Mouse (Mus musculus) liver, embryonic 12.5 days (tissue): Measurements from ENCODE around the gene 4931406P16Rik. TPM values are rescaled to one million over a fixed set of nuclear protein-coding genes. Genes with fewer than 3 reads are reported as not detected.
"Not testable (repeated sequence)": the region's sequence is repeated elsewhere in the genome, so short reads cannot be mapped to it uniquely, and the experiment has no call there.

Source experiments
- ATAC-seq: fragments of 200-750 bp; cut with Nextera tagmentation; 2 replicates; pipeline ENCODE4 v1.8.0; 2017; ENCODE audit warnings: moderate number of reproducible peaks, mild to moderate bottlenecking, moderate library complexity
- H3K27ac ChIP-seq: fragments of 300-500 bp; sonication (generic); 2 replicates; pipeline ENCODE4 v1.5.1; 2016; ENCODE audit warnings: mild to moderate bottlenecking
- H3K27me3 ChIP-seq: fragments of 300-500 bp; sonication (generic); replicated peaks from 2 replicates; pipeline ENCODE4 v1.6.1; 2016; ENCODE audit warnings: mild to moderate bottlenecking, moderate library complexity
- H3K36me3 ChIP-seq: fragments of 300-500 bp; sonication (generic); 2 replicates; pipeline ENCODE4 v1.6.1; 2016; ENCODE audit warnings: mild to moderate bottlenecking, moderate library complexity
- H3K4me1 ChIP-seq: fragments of 300-500 bp; sonication (generic); 2 replicates; pipeline ENCODE4 v1.6.1; 2016
- H3K4me2 ChIP-seq: fragments of 300-500 bp; sonication (generic); 2 replicates; pipeline ENCODE4 v1.6.1; 2016; ENCODE audit warnings: mild to moderate bottlenecking, moderate library complexity
- H3K4me3 ChIP-seq: fragments of 300-500 bp; sonication (generic); 2 replicates; pipeline ENCODE4 v1.5.1; 2016; ENCODE audit warnings: mild to moderate bottlenecking, moderate library complexity
- H3K9ac ChIP-seq: fragments of 300-500 bp; sonication (generic); 2 replicates; pipeline ENCODE4 v1.6.1; 2016; ENCODE audit warnings: mild to moderate bottlenecking, moderate library complexity
- H3K9me3 ChIP-seq: fragments of 300-500 bp; sonication (generic); replicated peaks from 2 replicates; pipeline ENCODE4 v1.6.1; 2016; ENCODE audit warnings: mild to moderate bottlenecking, moderate library complexity
- WGBS: fragments of 180-500 bp; shearing (Covaris S2); methylation state at CpG from one replicate; pipeline ENCODE4 v1.1.7; 2016; ENCODE audit not compliant: insufficient replicate concordance; 5-methylcytosine and 5-hydroxymethylcytosine counted together
- polyA plus RNA-seq: library from polyadenylated mRNA; unstranded; fragments of >200 nt; fragmentation: Nextera tagmentation; extraction: Ambion mirVana; gene quantifications from 2 replicates; pipeline ENCODE4 v1.2.1, GENCODE M21; 2016

Gene 4931406P16Rik
- polyA plus RNA-seq, 1 experiment from 2014 or later, result 19.6 TPM

DNA sequence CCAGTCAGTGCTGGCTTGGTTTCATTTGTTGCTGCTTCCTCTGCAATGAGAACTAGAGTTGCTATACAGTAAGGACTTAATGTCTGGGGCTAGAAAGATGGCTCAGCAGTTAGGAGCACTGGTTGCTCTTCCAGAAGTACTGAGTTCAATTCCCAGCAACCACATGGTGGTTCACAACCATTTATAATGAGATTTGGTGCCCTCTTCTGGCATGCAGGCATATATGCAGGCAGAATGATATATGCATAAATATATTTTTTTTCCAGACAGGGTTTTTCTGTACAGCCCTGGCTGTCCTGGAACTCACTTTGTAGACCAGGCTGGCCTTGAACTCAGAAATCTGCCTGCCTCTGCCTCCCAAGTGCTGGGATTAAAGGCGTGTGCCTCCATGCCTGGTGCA is 23.2 kb upstream of the 4931406P16Rik start:
- Histone ChIP-seq H3K4me1 (peaks cover 16% of the 10 kb centered on the region; the same call in 1 of the 2 replicates), H3K36me3 (peaks cover 28% of the 10 kb centered on the region)
- not testable (repeated sequence) for H3K9ac ChIP-seq, ATAC-seq, H3K27me3 ChIP-seq, H3K27ac ChIP-seq, H3K4me2 ChIP-seq, H3K9me3 ChIP-seq, H3K4me3 ChIP-seq
- 84% methylated on average over 1 of the region's 1 CpGs for WGBS

DNA sequence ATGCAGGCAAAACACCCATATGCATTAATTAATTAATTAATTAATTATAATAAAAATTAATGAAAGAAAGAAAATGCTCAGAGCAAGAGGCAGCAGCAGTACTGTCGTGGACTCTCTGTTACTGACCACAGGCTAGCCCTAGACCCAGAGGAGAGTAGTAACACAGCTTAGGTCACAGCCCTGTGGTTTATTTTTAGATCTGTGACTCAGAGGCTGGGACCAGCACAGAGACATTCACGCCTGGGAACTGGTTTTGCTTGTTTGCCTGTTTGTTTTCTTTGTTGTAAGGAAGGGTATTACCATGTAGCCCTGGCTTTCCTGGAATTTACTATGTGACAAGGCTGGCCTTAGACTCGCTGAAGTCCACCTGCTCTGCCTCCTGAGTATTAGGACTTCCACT is 14.1 kb upstream of the 4931406P16Rik start:
- H3K27me3 ChIP-seq, result no peaks in the 10 kb centered on the region
- no peak overlapping the region for H3K4me2 ChIP-seq
- H3K36me3 ChIP-seq, result no peaks in the 10 kb centered on the region
- H3K27ac ChIP-seq, result no peak overlapping the region
- WGBS, result 29% methylated on average over 3 of the region's 3 CpGs
- H3K9ac ChIP-seq, result no peak overlapping the region
- H3K9me3 ChIP-seq, result 0 out of 2 replicates have a peak, but pooled peaks cover 5% of the 10 kb centered on the region
- peaks cover 8% of the 10 kb centered on the region for H3K4me1 ChIP-seq
- no peak overlapping the region for H3K4me3 ChIP-seq
- ATAC-seq, result no peak

DNA sequence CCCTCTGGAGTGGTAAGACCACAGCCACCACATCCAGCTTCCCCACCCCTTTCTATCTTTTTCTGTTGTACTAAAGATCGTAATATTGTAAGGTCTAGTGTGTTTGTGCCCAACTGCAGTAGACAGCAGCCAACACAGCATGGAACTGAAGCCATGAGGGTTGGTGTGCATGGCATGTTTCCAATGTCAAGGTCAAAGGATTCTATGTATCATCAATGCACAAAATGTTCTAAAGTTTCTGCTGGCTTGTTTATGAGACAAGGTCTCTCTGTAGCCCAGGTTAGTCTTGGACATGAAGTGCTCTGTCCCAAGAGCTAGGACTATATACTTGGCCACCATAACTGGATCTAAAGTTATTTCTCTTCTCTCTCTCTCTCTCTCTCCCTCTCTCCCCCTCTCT is 11.5 kb upstream of the 4931406P16Rik start:
- H3K4me1 ChIP-seq, result no peaks in the 10 kb centered on the region
- no peak overlapping the region for H3K4me2 ChIP-seq
- WGBS, result 78% methylated on average over 1 of the region's 1 CpGs
- no peak overlapping the region for H3K4me3 ChIP-seq
- H3K36me3 ChIP-seq, result no peaks in the 10 kb centered on the region
- H3K27ac ChIP-seq, result no peak overlapping the region
- H3K27me3 ChIP-seq, result no peaks in the 10 kb centered on the region
- ATAC-seq, result no peak
- H3K9ac ChIP-seq, result no peak overlapping the region
- H3K9me3 ChIP-seq, result 0 out of 2 replicates have a peak, but pooled peaks cover 5% of the 10 kb centered on the region

DNA sequence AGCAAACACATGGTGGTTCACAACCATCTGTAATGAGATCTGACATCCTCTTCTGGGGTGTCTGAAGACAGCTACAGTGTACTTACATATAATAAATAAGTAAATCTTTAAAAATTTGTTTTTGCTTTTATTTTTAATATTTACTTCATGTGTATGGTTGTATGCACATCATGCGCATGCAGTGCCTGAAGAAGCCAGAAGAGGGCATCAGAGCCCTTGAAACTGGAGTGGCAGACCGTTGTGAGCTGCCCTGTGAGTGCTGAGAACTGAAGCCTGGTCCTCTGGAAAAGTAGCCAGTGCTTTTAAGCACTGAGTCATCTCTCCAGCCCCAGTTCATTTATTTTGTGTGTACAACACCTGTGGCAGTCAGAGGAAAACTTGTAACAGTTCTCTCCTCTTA is 10.7 kb upstream of the 4931406P16Rik start:
- no peak overlapping the region for H3K4me2 ChIP-seq
- 82% methylated on average over 2 of the region's 2 CpGs for WGBS

DNA sequence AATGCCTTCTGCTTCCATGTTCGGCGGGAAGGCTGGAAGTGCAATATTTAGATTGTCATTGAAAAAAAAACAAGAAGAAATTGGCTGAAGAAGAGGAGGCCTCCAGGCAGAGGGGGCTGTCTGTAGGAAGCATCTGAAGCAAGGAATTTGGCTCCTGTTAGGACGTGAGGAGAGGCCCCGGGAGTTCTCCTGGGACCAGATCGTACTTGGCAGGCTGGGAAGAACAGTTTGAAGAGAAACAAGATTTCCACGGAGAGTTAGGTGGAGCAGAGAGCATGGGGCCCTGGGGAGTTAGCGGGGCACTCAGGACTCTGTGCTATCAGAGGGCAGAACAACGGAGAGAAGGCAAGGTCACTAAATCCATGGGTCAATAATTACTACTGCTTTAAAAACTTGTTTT is 10.0 kb upstream of the 4931406P16Rik start:
- 79% methylated on average over 8 of the region's 8 CpGs for WGBS
- H3K27ac ChIP-seq, result no peak overlapping the region
- H3K9me3 ChIP-seq, result 0 out of 2 replicates have a peak, but pooled peaks cover 5% of the 10 kb centered on the region
- H3K36me3 ChIP-seq, result no peaks in the 10 kb centered on the region
- no peak overlapping the region for H3K4me3 ChIP-seq
- H3K9ac ChIP-seq, result no peak overlapping the region
- no peaks in the 10 kb centered on the region for H3K27me3 ChIP-seq
- no peak for ATAC-seq
- H3K4me1 ChIP-seq, result no peaks in the 10 kb centered on the region
- no peak overlapping the region for H3K4me2 ChIP-seq

More for the DNA sequence above, 10.7 kb upstream of the 4931406P16Rik start:
- H3K27ac ChIP-seq, result no peak overlapping the region
- H3K4me1 ChIP-seq, result no peaks in the 10 kb centered on the region
- no peak overlapping the region for H3K9ac ChIP-seq
- H3K4me3 ChIP-seq, result no peak overlapping the region
- no peaks in the 10 kb centered on the region for H3K27me3 ChIP-seq
- no peaks in the 10 kb centered on the region for H3K36me3 ChIP-seq
- no peak for ATAC-seq
- 0 out of 2 replicates have a peak, but pooled peaks cover 5% of the 10 kb centered on the region for H3K9me3 ChIP-seq

GRCm38 (mm10) chr7:34321958-34322357 is 8.6 kb upstream of the 4931406P16Rik start:
- Histone ChIP-seq H3K9me3 (0 out of 2 replicates have a peak, but pooled peaks cover 5% of the 10 kb centered on the region), H3K9ac (no peak overlapping the region), H3K27ac (no peak overlapping the region), H3K4me2 (no peak overlapping the region), H3K36me3 (no peaks in the 10 kb centered on the region), H3K4me3 (no peak overlapping the region), H3K27me3 (no peaks in the 10 kb centered on the region), H3K4me1 (no peaks in the 10 kb centered on the region)
- no peak for ATAC-seq
- WGBS, result 78% methylated on average over 4 of the region's 4 CpGs

DNA sequence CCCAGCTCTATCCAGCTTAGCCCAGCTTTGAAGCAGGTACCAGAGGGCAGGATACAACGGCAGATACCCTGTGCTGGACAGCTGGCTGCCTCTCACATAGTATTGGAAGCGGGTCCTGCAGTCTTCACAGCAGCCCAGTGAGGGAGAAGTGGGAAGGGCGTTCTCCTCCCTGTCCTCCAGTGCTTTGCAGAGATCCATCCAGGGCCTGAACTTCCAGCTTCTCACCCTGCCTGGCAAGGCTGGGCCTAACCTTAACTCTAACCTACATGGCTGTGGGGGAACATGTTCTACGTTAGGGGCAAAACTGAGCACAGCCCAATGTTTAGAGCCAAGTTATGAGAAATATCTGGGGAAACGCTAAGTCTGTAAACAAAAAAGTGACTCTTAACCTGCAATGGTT is 7.8 kb upstream of the 4931406P16Rik start:
- Histone ChIP-seq H3K36me3 (no peaks in the 10 kb centered on the region), H3K27ac (no peak overlapping the region), H3K27me3 (no peaks in the 10 kb centered on the region), H3K4me1 (no peaks in the 10 kb centered on the region), H3K4me2 (no peak overlapping the region), H3K9ac (no peak overlapping the region), H3K4me3 (no peak overlapping the region), H3K9me3 (0 out of 2 replicates have a peak, but pooled peaks cover 5% of the 10 kb centered on the region)
- WGBS, result 78% methylated on average over 5 of the region's 5 CpGs
- no peak for ATAC-seq

- Histone ChIP-seq H3K4me3 (no peak overlapping the region), H3K36me3 (no peaks in the 10 kb centered on the region), H3K9ac (no peak overlapping the region), H3K27me3 (no peaks in the 10 kb centered on the region), H3K4me2 (no peak overlapping the region), H3K27ac (no peak overlapping the region), H3K9me3 (0 out of 2 replicates have a peak, but pooled peaks cover 5% of the 10 kb centered on the region), H3K4me1 (no peaks in the 10 kb centered on the region)
- 48% methylated on average over 3 of the region's 3 CpGs for WGBS
- ATAC-seq, result no peak
Measured at GRCm38 (mm10) chr7:34319957-34320356, 6.6 kb upstream of the 4931406P16Rik start.

- no peak overlapping the region for H3K9ac ChIP-seq
- no peak overlapping the region for H3K27ac ChIP-seq
- ATAC-seq, result no peak
- no peak overlapping the region for H3K4me3 ChIP-seq
- H3K4me2 ChIP-seq, result no peak overlapping the region
- H3K27me3 ChIP-seq, result no peaks in the 10 kb centered on the region
- H3K4me1 ChIP-seq, result no peaks in the 10 kb centered on the region
- WGBS, result 82% methylated on average over 2 of the region's 2 CpGs
- no peaks in the 10 kb centered on the region for H3K36me3 ChIP-seq
- H3K9me3 ChIP-seq, result 0 out of 2 replicates have a peak, but pooled peaks cover 2% of the 10 kb centered on the region
Measured at GRCm38 (mm10) chr7:34319123-34319522, 5.8 kb upstream of the 4931406P16Rik start.

DNA sequence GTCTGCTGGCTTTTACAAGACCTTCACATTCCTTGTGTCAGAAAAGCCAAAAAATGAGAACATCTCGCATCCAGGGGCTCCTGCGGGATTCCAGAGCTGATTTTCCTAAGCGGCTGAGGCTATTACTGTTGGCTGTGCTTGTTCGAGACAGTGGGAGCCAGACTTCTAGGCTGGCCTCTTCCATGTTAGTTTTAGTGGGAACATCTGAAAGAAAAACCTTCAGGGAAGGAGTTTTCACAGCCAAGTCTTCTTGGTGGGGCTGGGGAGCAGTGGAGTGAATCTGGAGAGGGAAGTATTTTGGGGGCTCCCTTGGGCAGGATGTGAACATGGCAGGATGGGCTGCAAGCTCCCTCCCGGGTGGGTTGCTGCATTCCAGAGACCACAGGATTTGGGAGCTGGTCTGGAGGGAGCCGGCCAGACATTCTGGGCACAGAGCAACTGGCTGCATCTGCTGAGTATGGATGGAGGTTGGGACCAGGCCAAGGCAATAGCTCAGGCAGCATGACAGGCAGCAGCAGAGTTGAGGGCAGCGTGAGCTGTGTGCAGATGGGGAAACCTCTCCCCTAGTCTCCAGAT is 4.6 kb upstream of the 4931406P16Rik start:
- Histone ChIP-seq H3K4me1 (peaks cover 6% of the 10 kb centered on the region), H3K4me3 (no peak overlapping the region), H3K36me3 (no peaks in the 10 kb centered on the region), H3K9ac (no peak overlapping the region), H3K27ac (no peak overlapping the region), H3K9me3 (no peaks in the 10 kb centered on the region), H3K4me2 (no peak overlapping the region), H3K27me3 (no peaks in the 10 kb centered on the region)
- 58% methylated on average over 7 of the region's 7 CpGs for WGBS
- ATAC-seq, result no peak

GRCm38 (mm10) chr7:34312786-34313442 is 437 bp downstream of the 4931406P16Rik start:
- peak overlapping the region; percentile 94 for H3K9ac ChIP-seq
- H3K9me3 ChIP-seq, result no peaks in the 10 kb centered on the region
- peak overlapping the region; percentile 87 for H3K4me3 ChIP-seq
- H3K4me2 ChIP-seq, result peak overlapping the region; percentile 89
- H3K36me3 ChIP-seq, result peaks cover 11% of the 10 kb centered on the region
- H3K4me1 ChIP-seq, result peaks cover 37% of the 10 kb centered on the region
- H3K27ac ChIP-seq, result peak overlapping the region; percentile 97
- 0% methylated on average over 49 of the region's 73 CpGs for WGBS
- no peaks in the 10 kb centered on the region for H3K27me3 ChIP-seq
- ATAC-seq, result peak; percentile 92

GRCm38 (mm10) chr7:34309186-34309764 is 4.1 kb downstream of the 4931406P16Rik start:
- Histone ChIP-seq H3K27me3 (no peaks in the 10 kb centered on the region), H3K9ac (no peak overlapping the region), H3K27ac (peak overlapping the region; percentile 43; the same call in 1 of the 2 replicates), H3K36me3 (peaks cover 18% of the 10 kb centered on the region), H3K4me3 (no peak overlapping the region), H3K4me2 (no peak overlapping the region), H3K9me3 (no peaks in the 10 kb centered on the region), H3K4me1 (peaks cover 52% of the 10 kb centered on the region)
- WGBS, result 72% methylated on average over 5 of the region's 5 CpGs
- no peak for ATAC-seq
